Mouse (Mus musculus): Measurements from ENCODE around the gene Nckap5. TPM values are rescaled to one million over a fixed set of nuclear protein-coding genes. Genes with fewer than 3 reads are reported as not detected.

Gene Nckap5
- polyA plus RNA-seq, 1 experiment from 2014 or later: 8.8 TPM

GRCm38 (mm10) chr1:126210212-126210611, 620.4 kb downstream of the Nckap5 start:
- H3K36me3 ChIP-seq: no peaks in the 10 kb centered on the region
- 63% methylated on average over 6 of the region's 6 CpGs for WGBS
- no peak overlapping the region for H3K4me2 ChIP-seq
- no peaks in the 10 kb centered on the region for H3K4me1 ChIP-seq (replicated peaks)
- no peaks in the 10 kb centered on the region for H3K27me3 ChIP-seq
- no peak overlapping the region for H3K9ac ChIP-seq
- H3K9me3 ChIP-seq (replicated peaks): no peaks in the 10 kb centered on the region
- H3K4me3 ChIP-seq: no peak overlapping the region
- ATAC-seq (replicated peaks; ENCODE audit: insufficient number of reproducible peaks, insufficient read depth, low FRiP score, low read depth): no peak
- H3K27ac ChIP-seq: no peak overlapping the region

DNA sequence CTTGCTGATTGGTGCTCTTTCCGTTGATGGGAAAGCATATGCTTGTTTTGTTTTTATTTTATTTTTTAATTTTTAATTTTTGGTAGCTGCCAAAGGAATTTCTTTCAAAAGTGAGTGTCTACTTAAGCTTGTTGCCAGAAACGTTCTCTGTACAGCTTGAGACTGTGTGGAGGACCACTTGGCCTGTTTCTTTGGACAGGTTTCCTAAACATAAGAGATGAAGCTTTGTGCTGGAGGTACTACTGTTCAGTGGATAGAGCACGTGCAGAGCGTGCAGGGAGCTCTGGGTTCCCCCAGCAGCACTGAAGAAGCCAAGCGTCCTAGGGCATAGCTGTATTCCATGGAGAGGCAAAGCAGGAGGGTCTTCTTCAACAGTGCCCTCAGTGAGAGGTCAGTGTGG, 620.9 kb downstream of the Nckap5 start:
- no peaks in the 10 kb centered on the region for H3K9me3 ChIP-seq (replicated peaks)
- WGBS: 80% methylated on average over 5 of the region's 5 CpGs
- no peak overlapping the region for H3K4me3 ChIP-seq
- no peaks in the 10 kb centered on the region for H3K4me1 ChIP-seq (replicated peaks)
- H3K4me2 ChIP-seq: no peak overlapping the region
- H3K27me3 ChIP-seq: no peaks in the 10 kb centered on the region
- ATAC-seq (replicated peaks; ENCODE audit: insufficient number of reproducible peaks, insufficient read depth, low FRiP score, low read depth): no peak
- H3K9ac ChIP-seq: no peak overlapping the region
- no peak overlapping the region for H3K27ac ChIP-seq
- no peaks in the 10 kb centered on the region for H3K36me3 ChIP-seq

DNA sequence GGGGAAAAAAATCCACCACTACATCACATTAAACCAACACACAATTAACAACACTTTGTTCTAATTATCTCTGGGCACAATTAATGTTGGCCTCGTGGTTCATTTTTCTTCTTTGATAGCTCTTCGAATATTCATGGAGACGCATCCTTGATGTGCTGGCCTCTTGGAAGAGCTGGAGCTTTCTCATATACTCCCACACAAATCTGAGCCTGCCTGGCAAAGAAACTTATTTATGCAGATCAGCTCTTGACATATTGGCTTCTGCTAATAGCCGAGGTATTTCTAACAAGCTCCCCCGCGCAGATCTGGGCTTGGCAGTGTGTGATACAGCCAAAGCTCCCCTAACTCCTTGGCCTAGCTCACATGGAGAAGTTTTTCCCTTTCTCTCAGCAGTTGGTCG, 621.5 kb downstream of the Nckap5 start:
- 79% methylated on average over 7 of the region's 7 CpGs for WGBS
- Histone ChIP-seq H3K4me2 (no peak overlapping the region), H3K9me3 (replicated peaks) (no peaks in the 10 kb centered on the region), H3K4me3 (no peak overlapping the region), H3K27ac (no peak overlapping the region), H3K9ac (no peak overlapping the region), H3K36me3 (no peaks in the 10 kb centered on the region), H3K4me1 (replicated peaks) (no peaks in the 10 kb centered on the region), H3K27me3 (no peaks in the 10 kb centered on the region)
- no peak for ATAC-seq (replicated peaks; ENCODE audit: insufficient number of reproducible peaks, insufficient read depth, low FRiP score, low read depth)

GRCm38 (mm10) chr1:126196937-126197336, 633.7 kb downstream of the Nckap5 start:
- ATAC-seq (replicated peaks; ENCODE audit: insufficient number of reproducible peaks, insufficient read depth, low FRiP score, low read depth): no peak
- Histone ChIP-seq H3K4me2 (no peak overlapping the region), H3K4me1 (replicated peaks) (no peaks in the 10 kb centered on the region), H3K27me3 (no peaks in the 10 kb centered on the region), H3K36me3 (no peaks in the 10 kb centered on the region), H3K27ac (no peak overlapping the region), H3K9ac (no peak overlapping the region), H3K4me3 (no peak overlapping the region), H3K9me3 (replicated peaks) (no peaks in the 10 kb centered on the region)

DNA sequence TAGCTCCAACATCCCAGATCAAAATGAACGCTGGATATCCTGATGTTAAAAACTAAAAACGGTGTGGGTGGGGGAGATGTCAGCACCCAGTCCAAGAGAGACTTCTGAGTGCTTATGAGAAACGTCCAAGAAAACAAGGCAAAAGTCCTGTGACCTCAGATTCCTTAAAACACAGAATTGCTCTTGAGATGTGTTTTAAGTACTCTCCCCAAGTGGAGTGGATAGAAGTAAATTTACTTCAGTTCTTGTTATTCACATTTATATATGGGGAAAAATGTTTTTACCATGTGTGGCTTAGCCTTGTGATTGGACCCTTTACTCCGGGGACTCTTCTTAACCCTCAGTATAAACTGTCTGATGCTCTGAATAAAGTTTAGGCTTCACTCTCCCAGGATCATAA, 640.2 kb downstream of the Nckap5 start:
- WGBS: 70% methylated on average over 4 of the region's 4 CpGs
- Histone ChIP-seq H3K4me1 (replicated peaks) (no peaks in the 10 kb centered on the region), H3K27me3 (no peaks in the 10 kb centered on the region), H3K4me3 (no peak overlapping the region), H3K9ac (no peak overlapping the region), H3K36me3 (no peaks in the 10 kb centered on the region), H3K9me3 (replicated peaks) (no peaks in the 10 kb centered on the region), H3K4me2 (no peak overlapping the region), H3K27ac (no peak overlapping the region)
- ATAC-seq (replicated peaks; ENCODE audit: insufficient number of reproducible peaks, insufficient read depth, low FRiP score, low read depth): no peak

DNA sequence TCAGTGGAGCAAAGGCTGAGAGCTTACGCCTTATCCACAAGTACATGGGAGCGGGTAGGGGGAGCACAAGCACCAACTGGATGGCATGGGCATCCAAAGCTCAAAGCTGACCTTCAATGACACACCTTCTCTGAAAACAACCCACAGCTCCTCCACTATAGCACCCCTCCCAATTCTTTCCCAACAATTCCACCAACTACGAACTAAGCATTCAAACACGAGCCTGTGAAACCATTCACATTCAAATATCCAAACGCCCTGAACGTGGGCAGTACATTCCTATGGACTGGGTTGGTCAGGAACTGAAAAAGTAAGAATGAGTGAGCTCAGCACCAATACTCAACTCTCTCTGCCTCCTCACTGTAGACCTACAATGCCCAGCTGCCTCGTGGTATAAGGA, 646.8 kb downstream of the Nckap5 start:
- WGBS: 86% methylated on average over 7 of the region's 7 CpGs
- Histone ChIP-seq H3K4me2 (no peak overlapping the region), H3K27ac (no peak overlapping the region), H3K27me3 (no peaks in the 10 kb centered on the region), H3K9me3 (replicated peaks) (no peaks in the 10 kb centered on the region), H3K36me3 (no peaks in the 10 kb centered on the region), H3K4me1 (replicated peaks) (no peaks in the 10 kb centered on the region), H3K4me3 (no peak overlapping the region), H3K9ac (no peak overlapping the region)
- no peak for ATAC-seq (replicated peaks; ENCODE audit: insufficient number of reproducible peaks, insufficient read depth, low FRiP score, low read depth)

- WGBS: 61% methylated on average over 1 of the region's 1 CpGs
- Histone ChIP-seq H3K9ac (no peak overlapping the region), H3K36me3 (no peaks in the 10 kb centered on the region), H3K27me3 (no peaks in the 10 kb centered on the region), H3K4me1 (replicated peaks) (no peaks in the 10 kb centered on the region), H3K4me2 (no peak overlapping the region), H3K4me3 (no peak overlapping the region), H3K9me3 (replicated peaks) (no peaks in the 10 kb centered on the region), H3K27ac (no peak overlapping the region)
- no peak for ATAC-seq (replicated peaks; ENCODE audit: insufficient number of reproducible peaks, insufficient read depth, low FRiP score, low read depth)
Observed at GRCm38 (mm10) chr1:126168579-126168978, 662.0 kb downstream of the Nckap5 start.

DNA sequence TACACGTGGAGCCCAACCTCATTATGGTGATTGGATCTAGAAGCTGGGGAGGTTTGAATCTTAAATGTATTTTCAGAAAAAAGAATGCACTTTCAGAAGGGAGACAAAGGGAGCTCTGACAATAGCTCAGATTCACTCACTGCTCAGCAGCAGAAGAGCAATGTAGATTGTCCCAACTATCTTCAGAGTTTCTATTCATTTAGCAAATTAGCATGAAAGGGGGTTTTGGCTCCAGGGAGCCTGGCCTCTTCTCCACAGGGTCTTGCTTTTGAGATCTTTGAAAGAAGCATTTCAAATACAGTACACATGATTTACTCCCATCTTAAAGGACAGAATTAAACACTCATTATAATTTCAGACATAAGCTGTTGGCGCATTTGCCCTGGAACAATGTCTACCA, 662.5 kb downstream of the Nckap5 start:
- H3K4me3 ChIP-seq: no peak overlapping the region
- no peaks in the 10 kb centered on the region for H3K4me1 ChIP-seq (replicated peaks)
- H3K9ac ChIP-seq: no peak overlapping the region
- no peaks in the 10 kb centered on the region for H3K9me3 ChIP-seq (replicated peaks)
- ATAC-seq (replicated peaks; ENCODE audit: insufficient number of reproducible peaks, insufficient read depth, low FRiP score, low read depth): no peak
- no peak overlapping the region for H3K27ac ChIP-seq
- H3K4me2 ChIP-seq: no peak overlapping the region
- no peaks in the 10 kb centered on the region for H3K36me3 ChIP-seq
- WGBS: 65% methylated on average over 2 of the region's 2 CpGs
- H3K27me3 ChIP-seq: no peaks in the 10 kb centered on the region

GRCm38 (mm10) chr1:126167546-126167945, 663.1 kb downstream of the Nckap5 start:
- no peaks in the 10 kb centered on the region for H3K36me3 ChIP-seq
- no peak overlapping the region for H3K9ac ChIP-seq
- ATAC-seq (replicated peaks; ENCODE audit: insufficient number of reproducible peaks, insufficient read depth, low FRiP score, low read depth): no peak
- H3K4me3 ChIP-seq: no peak overlapping the region
- no peak overlapping the region for H3K27ac ChIP-seq
- no peaks in the 10 kb centered on the region for H3K9me3 ChIP-seq (replicated peaks)
- WGBS: 72% methylated on average over 7 of the region's 7 CpGs
- H3K4me1 ChIP-seq (replicated peaks): no peaks in the 10 kb centered on the region
- H3K4me2 ChIP-seq: no peak overlapping the region
- no peaks in the 10 kb centered on the region for H3K27me3 ChIP-seq

GRCm38 (mm10) chr1:126159287-126159686, 671.3 kb downstream of the Nckap5 start:
- H3K27ac ChIP-seq: no peak overlapping the region
- ATAC-seq (replicated peaks; ENCODE audit: insufficient number of reproducible peaks, insufficient read depth, low FRiP score, low read depth): no peak
- H3K9ac ChIP-seq: no peak overlapping the region
- H3K36me3 ChIP-seq: no peaks in the 10 kb centered on the region
- no peaks in the 10 kb centered on the region for H3K4me1 ChIP-seq (replicated peaks)
- 75% methylated on average over 6 of the region's 6 CpGs for WGBS
- H3K9me3 ChIP-seq (replicated peaks): no peaks in the 10 kb centered on the region
- no peak overlapping the region for H3K4me3 ChIP-seq
- no peaks in the 10 kb centered on the region for H3K27me3 ChIP-seq
- no peak overlapping the region for H3K4me2 ChIP-seq

DNA sequence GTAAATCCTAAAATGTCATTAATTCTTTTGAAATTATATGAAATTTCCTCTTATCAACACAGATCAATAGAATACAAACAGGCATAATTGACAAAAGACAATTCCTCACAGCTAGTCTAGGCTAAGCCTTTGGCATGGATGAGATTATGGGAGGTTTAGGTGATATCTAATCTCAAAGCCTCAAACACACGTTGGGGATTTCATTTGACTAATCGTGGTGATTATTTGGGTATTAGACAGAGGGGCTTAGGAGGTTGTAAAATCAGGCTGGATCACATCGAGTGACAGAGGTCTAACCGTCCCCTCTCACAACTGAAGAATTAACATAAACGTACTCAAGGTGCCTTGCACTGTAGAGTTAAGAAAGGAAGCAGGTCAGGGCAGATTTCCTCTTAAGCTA, 674.8 kb downstream of the Nckap5 start:
- no peaks in the 10 kb centered on the region for H3K36me3 ChIP-seq
- ATAC-seq (replicated peaks; ENCODE audit: insufficient number of reproducible peaks, insufficient read depth, low FRiP score, low read depth): no peak
- 60% methylated on average over 5 of the region's 5 CpGs for WGBS
- no peaks in the 10 kb centered on the region for H3K27me3 ChIP-seq
- H3K4me2 ChIP-seq: no peak overlapping the region
- H3K4me3 ChIP-seq: no peak overlapping the region
- H3K9me3 ChIP-seq (replicated peaks): no peaks in the 10 kb centered on the region
- H3K4me1 ChIP-seq (replicated peaks): peaks cover 7% of the 10 kb centered on the region; the same call in 1 of the 2 replicates
- H3K9ac ChIP-seq: no peak overlapping the region
- H3K27ac ChIP-seq: no peak overlapping the region

GRCm38 (mm10) chr1:126153516-126154234, 676.9 kb downstream of the Nckap5 start:
- Histone ChIP-seq H3K4me2 (no peak overlapping the region), H3K9me3 (replicated peaks) (no peaks in the 10 kb centered on the region), H3K36me3 (no peaks in the 10 kb centered on the region), H3K27me3 (no peaks in the 10 kb centered on the region), H3K4me3 (no peak overlapping the region), H3K27ac (no peak overlapping the region), H3K4me1 (replicated peaks) (peaks cover 8% of the 10 kb centered on the region; the same call in 1 of the 2 replicates), H3K9ac (no peak overlapping the region)
- no peak for ATAC-seq (replicated peaks; ENCODE audit: insufficient number of reproducible peaks, insufficient read depth, low FRiP score, low read depth)
- 73% methylated on average over 6 of the region's 6 CpGs for WGBS

Data from heart, embryonic 15.5 days (tissue).